Mouse (Mus musculus) thymus, postnatal 25 days (tissue): ENCODE results near the gene Eif6.

Experiments
- DNase-seq: peaks from one replicate; pipeline ENCODE4 v3.0.0; 2022

Gene Eif6

DNA sequence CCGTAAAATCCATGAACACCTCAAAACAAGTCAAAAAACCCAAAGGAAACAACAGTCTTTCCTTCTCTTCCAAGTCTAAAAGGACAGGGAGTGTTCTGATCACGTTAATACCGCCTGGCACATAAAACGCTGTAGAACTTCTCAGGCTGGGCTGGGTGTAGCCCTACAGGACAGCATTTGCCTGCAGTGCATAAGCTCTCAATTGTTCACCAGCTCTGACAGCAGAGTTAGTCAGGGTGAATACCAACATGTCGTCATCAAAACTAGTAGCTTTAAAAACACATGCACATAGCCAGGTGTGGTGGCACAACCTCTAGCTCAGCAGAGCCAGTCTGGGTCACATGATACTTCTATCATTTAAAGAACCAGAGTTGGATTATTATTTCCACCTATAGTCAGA is 5.9 kb downstream of the Eif6 start:
- no peak for DNase-seq

DNA sequence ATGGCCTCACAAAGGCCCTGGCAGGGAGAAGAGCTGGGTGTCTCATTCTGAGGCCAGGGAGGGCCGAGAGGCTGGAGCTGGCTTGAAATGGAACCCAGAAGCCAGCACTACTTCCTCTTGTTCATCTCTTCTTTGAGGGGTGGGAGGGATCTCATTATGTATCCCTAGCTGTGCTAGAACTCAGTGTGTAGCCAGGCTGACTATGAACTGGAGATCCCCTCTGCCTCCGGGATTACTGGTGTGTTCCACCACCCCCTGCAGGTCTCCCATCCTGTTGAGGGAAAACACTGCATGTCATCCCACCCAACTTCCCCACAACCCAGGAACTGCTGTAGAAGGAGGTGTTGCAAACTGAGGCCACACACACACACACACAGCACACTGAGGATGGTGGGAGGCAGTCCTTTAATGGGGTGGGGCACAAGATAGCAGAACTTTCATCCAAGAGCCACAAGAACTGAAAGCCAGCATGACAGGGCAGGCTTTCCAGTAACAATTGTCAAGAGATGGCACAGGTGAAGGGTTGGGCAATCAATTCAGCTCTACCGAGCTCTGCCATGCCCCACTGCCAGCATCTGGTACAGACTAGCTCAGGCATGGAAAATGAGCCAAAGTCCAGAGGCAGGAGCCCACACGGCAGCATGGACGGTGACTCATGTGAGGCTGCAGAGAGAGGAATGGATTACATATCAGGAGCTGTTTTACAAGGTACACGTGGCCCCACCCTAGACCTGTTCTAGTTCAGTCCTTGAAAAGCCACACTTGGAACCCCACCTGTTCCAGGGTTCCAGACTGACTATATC is 7.1 kb downstream of the Eif6 start:
- no peak for DNase-seq

DNA sequence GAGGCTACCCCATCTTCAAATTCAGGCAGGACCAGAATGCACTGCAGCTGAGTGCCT is 7.5 kb downstream of the Eif6 start, which contains the start of gene BC029722:
Gene BC029722 (minus strand): TSS at position 35 of the 57 bp plus-strand sequence.
- DNase-seq, result no peak

- DNase-seq, result peak; percentile 95
Observed at GRCm38 (mm10) chr2:155818596-155819391, 7.9 kb downstream of the Eif6 start.

DNA sequence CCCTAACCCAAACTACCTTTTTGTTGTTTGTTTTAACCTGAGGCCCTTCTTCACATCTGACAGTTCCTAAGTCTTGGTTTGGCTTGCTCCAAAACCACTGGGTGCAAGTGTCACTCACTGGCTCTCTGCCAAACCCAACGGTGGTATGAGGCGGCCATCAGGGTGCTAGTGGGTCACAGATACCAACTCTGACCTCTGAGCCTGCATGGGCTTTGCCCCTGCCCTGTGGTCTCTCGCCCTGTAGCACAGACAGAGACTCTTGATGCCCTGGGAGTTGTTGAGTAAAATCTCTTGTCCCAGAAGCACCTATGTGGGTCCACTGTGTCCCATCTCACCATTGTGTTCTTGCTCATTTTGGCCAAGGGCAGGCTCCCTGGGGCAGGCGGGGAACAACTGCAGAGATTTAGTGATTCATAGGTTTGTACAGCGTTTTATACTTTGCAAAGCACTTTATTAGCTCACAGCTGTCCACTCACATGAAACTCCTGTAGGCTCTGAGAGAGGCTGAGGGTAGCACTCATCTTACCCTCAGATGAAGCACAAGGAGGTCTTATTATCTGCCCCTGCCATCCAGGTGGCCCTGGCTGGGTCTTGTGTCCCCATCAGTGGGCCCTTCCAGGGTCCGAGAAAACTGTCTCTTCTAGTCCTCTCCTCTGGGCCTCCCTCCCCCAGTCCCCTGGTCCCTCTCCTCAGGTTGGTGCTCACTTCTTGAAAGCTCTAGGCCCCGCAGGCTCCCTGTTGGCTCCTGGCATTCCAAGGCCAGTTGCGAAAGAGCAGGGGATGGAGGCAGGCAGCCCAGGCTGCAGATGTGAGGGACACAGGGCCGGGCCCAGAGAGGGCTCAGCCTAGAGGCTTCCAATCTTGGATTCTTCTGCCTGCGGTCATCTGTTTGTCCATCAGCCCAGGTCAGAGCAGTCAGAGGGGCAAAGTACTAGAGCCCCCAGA is 9.2 kb downstream of the Eif6 start:
- no peak for DNase-seq

DNA sequence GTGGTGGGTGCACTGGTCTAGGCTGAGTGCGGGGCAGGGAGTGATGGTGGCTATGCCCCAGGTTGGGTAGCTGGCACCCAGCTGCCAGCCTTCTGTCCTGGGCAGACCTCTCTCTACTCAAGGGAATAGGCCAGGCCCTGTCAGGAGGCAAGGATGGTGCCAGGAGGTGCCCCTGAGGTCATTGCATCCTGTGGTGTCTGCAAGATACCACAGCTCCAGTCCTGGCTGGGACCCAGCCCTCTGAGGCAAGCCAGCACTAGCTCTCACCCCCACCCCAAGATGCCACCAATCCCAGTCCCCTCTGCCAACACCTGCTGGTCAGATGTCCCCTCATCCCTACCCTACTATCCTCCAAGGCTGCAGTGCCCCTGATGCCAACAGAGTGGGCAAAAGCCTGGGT is 10.5 kb downstream of the Eif6 start:
- DNase-seq, result no peak

GRCm38 (mm10) chr2:155814829-155815228 is 11.9 kb downstream of the Eif6 start:
- DNase-seq, result no peak

DNA sequence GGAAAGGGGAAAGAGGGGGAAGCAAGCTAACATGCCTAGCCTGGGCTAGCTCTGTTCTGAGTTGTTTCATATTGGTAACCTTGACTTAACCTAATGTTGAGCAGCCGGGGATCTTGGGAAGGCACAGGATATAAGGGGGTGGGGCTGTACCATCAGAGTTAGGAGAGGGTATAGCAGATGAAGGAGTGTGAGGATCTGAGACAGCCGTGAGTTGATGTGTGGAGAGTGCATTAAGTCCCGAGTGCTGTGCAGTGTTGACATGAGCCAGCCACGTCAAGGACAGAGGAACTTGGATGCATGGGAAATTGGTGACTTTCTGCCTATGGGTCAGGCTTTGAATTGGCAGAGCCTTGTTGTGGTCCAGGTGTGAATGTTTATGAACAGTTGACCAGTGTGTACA is 14.1 kb downstream of the Eif6 start:
- DNase-seq, result no peak

DNA sequence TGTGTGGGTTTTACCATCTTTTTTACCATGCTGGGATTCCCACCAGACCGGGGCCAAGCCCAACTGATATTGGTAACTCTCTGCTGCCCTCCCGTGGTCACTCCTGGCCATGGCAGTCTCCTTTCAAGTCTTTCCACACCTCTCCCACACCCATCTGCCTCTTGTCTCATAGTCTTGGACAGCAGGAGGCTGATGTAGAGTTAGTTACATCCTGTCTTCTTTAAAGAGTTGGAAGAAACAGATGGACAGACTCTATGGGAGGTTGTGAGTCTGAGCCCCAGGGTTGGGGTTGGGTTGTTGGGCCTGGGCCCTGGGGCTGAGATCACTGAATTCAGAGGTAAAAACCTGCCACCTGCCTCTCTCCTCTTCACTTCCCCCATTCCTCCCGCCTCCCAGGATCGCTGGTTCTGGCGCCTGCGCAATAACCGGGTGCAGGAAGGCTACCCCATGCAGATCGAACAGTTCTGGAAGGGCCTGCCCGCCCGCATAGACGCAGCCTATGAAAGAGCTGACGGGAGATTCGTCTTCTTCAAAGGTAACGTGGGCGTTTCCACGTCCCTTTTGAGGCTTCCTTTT is 14.8 kb downstream of the Eif6 start:
- DNase-seq, result peak; percentile 80

GRCm38 (mm10) chr2:155809620-155810019 is 17.1 kb downstream of the Eif6 start:
- no peak for DNase-seq

- DNase-seq, result no peak
Observed at GRCm38 (mm10) chr2:155807408-155807807, 19.3 kb downstream of the Eif6 start.

- no peak for DNase-seq
Observed at GRCm38 (mm10) chr2:155806548-155806947, 20.2 kb downstream of the Eif6 start.

GRCm38 (mm10) chr2:155805925-155806255 is 20.8 kb downstream of the Eif6 start:
- DNase-seq, result no peak

DNA sequence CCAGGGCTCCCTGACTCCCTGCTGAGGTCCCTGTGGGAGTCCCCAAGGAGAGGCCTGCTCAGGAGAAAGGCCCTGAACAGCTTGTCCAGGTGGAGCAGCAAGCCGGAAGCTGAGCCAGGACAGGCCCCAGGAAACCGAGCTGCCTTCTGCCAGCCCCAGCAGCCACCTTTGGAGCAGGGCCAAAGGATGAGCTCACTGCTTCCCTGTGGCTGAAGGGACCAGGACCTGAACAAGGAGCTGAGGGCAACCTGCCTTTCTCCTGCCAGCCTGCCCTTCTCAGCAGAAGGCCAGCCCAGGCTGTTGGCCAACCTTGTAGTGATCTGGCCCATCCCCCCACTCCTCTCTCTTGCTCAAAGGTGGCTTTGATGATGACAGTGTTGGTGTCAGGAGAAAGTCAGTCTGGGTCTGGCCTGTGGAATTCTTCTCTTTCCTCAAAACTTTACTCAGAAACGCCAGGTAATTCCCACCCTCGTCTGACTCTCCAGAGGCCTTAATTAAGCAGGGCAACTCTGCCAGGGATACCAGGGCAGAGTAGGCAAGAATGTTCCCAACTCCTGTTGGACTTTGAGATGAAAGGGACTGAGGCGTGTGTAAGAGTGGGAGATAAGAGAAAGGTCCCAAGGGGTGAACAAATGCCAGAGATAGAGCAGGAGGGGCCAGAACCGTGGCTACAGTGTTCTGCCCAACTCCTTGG is 21.3 kb downstream of the Eif6 start:
- no peak for DNase-seq

GRCm38 (mm10) chr2:155804053-155804452 is 22.7 kb downstream of the Eif6 start:
- no peak for DNase-seq

GRCm38 (mm10) chr2:155802761-155803160 is 24.0 kb downstream of the Eif6 start:
- DNase-seq, result peak; percentile 25

- no peak for DNase-seq
Observed at GRCm38 (mm10) chr2:155798613-155799012, 28.1 kb downstream of the Eif6 start.

- DNase-seq, result no peak
Observed at GRCm38 (mm10) chr2:155794674-155795445, 31.9 kb downstream of the Eif6 start.

GRCm38 (mm10) chr2:155792899-155793298 is 33.8 kb downstream of the Eif6 start:
- no peak for DNase-seq

DNA sequence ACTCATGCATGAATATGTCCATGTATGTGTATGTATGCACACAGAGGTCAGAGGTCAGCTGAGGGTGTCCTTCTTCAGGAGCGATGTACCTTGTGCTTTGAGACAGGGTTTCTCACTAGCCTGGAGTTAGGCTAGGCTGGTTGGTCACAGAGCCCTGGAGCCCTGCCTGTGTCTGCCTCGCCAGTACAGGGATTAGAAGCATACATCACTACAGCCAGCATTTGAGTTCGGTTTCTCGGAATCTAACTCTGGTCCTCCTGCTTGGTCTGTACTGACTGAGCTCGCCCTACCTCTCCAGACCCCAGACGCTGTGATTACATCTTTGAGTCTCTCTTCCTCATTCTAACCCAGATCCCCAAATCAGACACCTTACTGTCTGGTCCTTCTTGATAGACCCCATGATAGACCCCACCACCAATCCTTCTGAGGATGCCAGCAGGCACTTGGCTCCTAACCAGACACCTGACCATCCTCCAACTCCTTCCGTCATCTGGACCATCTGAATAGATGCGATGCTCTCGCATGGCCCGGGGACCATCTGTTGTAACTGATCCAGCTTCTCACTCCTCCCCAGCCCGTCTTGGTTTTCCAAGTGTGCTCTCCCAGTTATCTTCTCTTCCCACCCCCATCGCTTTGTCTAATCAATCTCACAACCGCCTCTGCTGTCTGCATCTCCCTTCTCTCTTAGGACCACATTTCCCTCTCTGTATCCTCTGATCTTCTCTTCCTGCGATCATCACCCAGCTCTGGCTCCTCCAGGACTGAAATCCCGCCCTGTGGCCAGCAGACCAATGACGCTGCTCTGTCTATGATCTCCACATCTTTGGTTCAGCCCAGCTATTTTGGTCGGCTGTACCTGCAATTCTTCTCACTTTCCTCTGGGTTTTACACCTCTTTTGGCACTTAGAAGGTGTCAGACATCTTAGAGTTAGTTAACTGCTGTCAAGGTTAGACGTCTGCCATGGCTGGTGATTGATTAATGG is 38.5 kb downstream of the Eif6 start:
- no peak for DNase-seq

DNA sequence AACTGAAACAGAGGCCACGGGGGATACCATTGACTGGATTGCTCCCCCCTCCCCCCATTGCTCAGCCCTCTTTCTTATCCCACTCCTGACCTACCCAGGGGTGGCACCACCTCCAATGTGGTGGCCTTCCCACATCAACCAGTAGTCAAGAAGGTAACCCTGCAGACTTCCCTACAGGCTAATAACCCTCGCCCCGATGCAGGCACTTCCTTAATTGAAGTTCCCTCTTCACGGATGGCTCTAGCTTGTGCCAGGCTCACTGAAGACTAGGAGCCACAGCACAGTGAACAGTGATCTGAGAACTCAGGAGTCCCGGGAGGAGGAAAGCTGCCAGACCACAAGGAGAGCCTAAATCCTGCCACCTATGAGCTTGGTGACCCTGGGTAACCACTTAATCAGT is 39.8 kb downstream of the Eif6 start:
- DNase-seq, result no peak
